Mouse (Mus musculus) kidney, adult 2 months (tissue): ENCODE measurements at regions not wholly inside any gene's neighbourhood (a gene's known extent, or its start where the extent isn't known, plus 50 kb on each side); places are given as distances from the start of the nearest gene placed in this dataset.
A peak's percentile ranks its signal among the peaks of the same experiment; 100 is the strongest.

Experiments used
- DNase-seq: peaks from one replicate; pipeline ENCODE4 v3.0.0; 2021
- H3K27ac ChIP-seq: fragments of 200-500 bp; 2 replicates; pipeline ENCODE4 v1.5.1; 2012; ENCODE audit warnings: low read depth, low read length, control low read depth, inconsistent platforms; ENCODE audit not compliant: insufficient read depth
- H3K27me3 ChIP-seq: fragments of 200-500 bp; replicated peaks from 2 replicates; pipeline ENCODE4 v1.6.1; 2012; ENCODE audit warnings: mild to moderate bottlenecking, moderate library complexity, low read length, inconsistent platforms; ENCODE audit not compliant: control insufficient read depth, insufficient read depth
- H3K36me3 ChIP-seq: fragments of 200-500 bp; 2 replicates; pipeline ENCODE4 v1.6.1; 2012; ENCODE audit warnings: mild to moderate bottlenecking, moderate library complexity, low read length, inconsistent platforms; ENCODE audit not compliant: control insufficient read depth, insufficient read depth
- H3K4me1 ChIP-seq: fragments of 200-500 bp; 2 replicates; pipeline ENCODE4 v1.6.1; 2011; ENCODE audit warnings: low read length; ENCODE audit not compliant: control insufficient read depth, insufficient read depth
- H3K4me3 ChIP-seq: fragments of 200-500 bp; 2 replicates; pipeline ENCODE4 v1.5.1; 2011; ENCODE audit warnings: mild to moderate bottlenecking, low read depth, low read length, control low read depth; ENCODE audit not compliant: insufficient read depth
- CTCF ChIP-seq: fragments of 200-500 bp; conservative IDR thresholded peaks from 2 replicates; pipeline ENCODE4 v1.5.1; 2011; ENCODE audit warnings: low read depth, mild to moderate bottlenecking, control low read depth, low read length, moderate library complexity, mixed read lengths; ENCODE audit not compliant: insufficient read depth, insufficient read length
- POLR2A ChIP-seq: fragments of 200-500 bp; IDR thresholded peaks from one replicate; pipeline ENCODE4 v1.6.1; 2011; ENCODE audit warnings: low read depth, low read length, control low read depth
- WGBS: fragments of 180-500 bp; shearing (Covaris S2); methylation state at CpG from one replicate; pipeline ENCODE4 v1.1.7; 2018; 5-methylcytosine and 5-hydroxymethylcytosine counted together

- no peak for DNase-seq
- Histone ChIP-seq H3K27me3 (no peaks in the 10 kb centered on the region), H3K27ac (no peak overlapping the region), H3K4me3 (no peak overlapping the region), H3K36me3 (no peaks in the 10 kb centered on the region), H3K4me1 (0 out of 2 replicates have a peak, but pooled peaks cover 3% of the 10 kb centered on the region)
- 30% methylated on average over 3 of the region's 3 CpGs for WGBS
- TF ChIP-seq POLR2A (no peak), CTCF (no peak)
Observed at GRCm38 (mm10) chr6:64797600-64797999, 68.7 kb downstream of the Atoh1 start.

GRCm38 (mm10) chr6:64798804-64799203 lies 69.9 kb downstream of the Atoh1 start:
- DNase-seq, result no peak
- TF ChIP-seq POLR2A (no peak), CTCF (no peak)
- 50% methylated on average over 5 of the region's 5 CpGs for WGBS

DNA sequence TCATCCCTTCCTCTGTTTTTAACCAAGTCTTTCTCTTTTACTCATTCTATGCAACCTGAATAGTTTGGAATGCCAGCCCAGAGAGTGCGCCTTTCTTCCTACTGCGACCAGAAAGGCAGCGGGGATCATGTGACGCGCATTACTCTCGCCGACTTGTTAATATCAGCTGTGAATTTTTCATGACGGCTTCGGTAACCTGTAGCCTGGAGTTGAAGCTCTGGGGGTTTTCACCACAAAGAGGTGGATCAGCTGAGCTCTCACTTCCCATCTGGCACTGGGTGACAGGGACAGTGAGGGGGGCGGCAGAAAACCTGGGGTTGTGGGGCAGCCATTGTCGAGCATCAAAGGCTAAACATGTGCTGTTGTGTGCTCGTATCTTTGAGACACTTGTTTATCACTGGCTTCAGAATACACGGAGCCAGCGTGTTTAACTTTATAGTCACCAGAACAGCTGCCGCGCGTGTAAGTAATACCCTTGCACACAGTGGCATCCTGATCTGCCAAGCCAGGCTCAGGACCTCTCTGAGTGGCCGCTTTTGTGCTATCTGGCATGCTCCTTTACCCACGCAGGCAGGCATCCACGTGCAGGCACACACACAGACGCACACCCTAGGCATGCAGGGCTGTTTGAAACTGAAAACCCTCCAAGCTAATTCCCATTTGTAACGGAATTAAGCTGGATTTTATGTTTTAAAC lies 70.5 kb downstream of the Atoh1 start:
- no peak for DNase-seq
- H3K4me3 ChIP-seq, result peak overlapping the region; percentile 11; the same call in 1 of the 2 replicates

More at GRCm38 (mm10) chr6:64798804-64799203, 69.9 kb downstream of the Atoh1 start:
- Histone ChIP-seq H3K4me3 (no peak overlapping the region), H3K27ac (no peak overlapping the region), H3K36me3 (no peaks in the 10 kb centered on the region), H3K27me3 (no peaks in the 10 kb centered on the region), H3K4me1 (0 out of 2 replicates have a peak, but pooled peaks cover 3% of the 10 kb centered on the region)

DNA sequence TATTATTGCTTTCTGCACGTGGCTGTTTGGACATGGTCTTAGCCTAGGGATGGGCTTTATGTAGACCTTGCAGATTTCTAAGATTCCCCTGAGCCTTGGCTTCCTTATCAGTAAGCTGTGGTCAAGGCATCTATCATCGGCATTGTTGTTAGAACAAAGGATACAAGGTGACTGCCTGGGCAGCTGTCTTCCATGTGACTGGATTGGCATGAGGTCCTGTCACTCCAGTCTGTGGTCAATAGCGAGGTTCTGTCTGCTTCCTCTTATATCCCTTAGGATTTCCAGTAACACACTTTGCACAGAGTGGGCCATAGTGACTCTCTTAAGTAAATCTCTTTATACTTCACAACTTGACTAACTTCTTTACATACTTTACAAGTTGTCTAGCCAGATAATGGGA lies 72.0 kb downstream of the Atoh1 start:
- 66% methylated on average over 3 of the region's 3 CpGs for WGBS
- DNase-seq, result no peak
- no peaks in the 10 kb centered on the region for H3K27me3 ChIP-seq
- no peak overlapping the region for H3K4me3 ChIP-seq
- H3K36me3 ChIP-seq, result no peaks in the 10 kb centered on the region
- 0 out of 2 replicates have a peak, but pooled peaks cover 3% of the 10 kb centered on the region for H3K4me1 ChIP-seq
- H3K27ac ChIP-seq, result no peak overlapping the region
- TF ChIP-seq CTCF (no peak), POLR2A (no peak)

More for the DNA sequence above, 70.5 kb downstream of the Atoh1 start:
- no peak overlapping the region for H3K27ac ChIP-seq
- 0 out of 2 replicates have a peak, but pooled peaks cover 3% of the 10 kb centered on the region for H3K4me1 ChIP-seq
- no peaks in the 10 kb centered on the region for H3K36me3 ChIP-seq
- no peaks in the 10 kb centered on the region for H3K27me3 ChIP-seq
- 5% methylated on average over 22 of the region's 22 CpGs for WGBS
- TF ChIP-seq CTCF, result no peak
- no peak for TF ChIP-seq POLR2A

DNA sequence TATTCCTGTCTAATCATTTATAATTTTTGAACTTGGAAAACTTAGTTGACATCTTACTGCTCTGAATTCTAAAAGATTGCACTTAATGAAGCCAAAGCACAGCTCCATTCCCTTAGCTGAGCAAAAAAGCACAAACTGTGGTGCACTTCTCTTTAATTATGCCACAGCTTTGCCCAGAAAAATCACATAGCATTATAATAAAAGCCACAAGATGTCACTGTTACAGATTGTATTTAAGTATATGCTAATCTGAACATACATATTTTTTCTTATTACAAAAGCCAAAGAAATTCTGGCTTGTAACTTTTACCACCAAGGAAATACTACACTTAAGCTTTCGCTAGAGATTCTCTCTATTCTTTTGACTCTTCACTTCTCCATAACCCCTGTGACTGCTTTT lies 86.2 kb downstream of the Atoh1 start:
- 95% methylated on average over 1 of the region's 1 CpGs for WGBS

GRCm38 (mm10) chr6:64849097-64849648 lies 120.2 kb downstream of the Atoh1 start:
- Histone ChIP-seq H3K27me3 (no peaks in the 10 kb centered on the region), H3K4me1 (no peaks in the 10 kb centered on the region), H3K27ac (no peak overlapping the region), H3K36me3 (no peaks in the 10 kb centered on the region), H3K4me3 (no peak overlapping the region)
- no peak for TF ChIP-seq CTCF
- TF ChIP-seq POLR2A, result no peak
- 73% methylated on average over 4 of the region's 4 CpGs for WGBS
- DNase-seq, result no peak

More for the DNA sequence above, 86.2 kb downstream of the Atoh1 start:
- DNase-seq, result no peak
- TF ChIP-seq CTCF, result no peak
- no peak for TF ChIP-seq POLR2A
- Histone ChIP-seq H3K27ac (no peak overlapping the region), H3K36me3 (no peaks in the 10 kb centered on the region), H3K4me3 (no peak overlapping the region), H3K27me3 (no peaks in the 10 kb centered on the region), H3K4me1 (no peaks in the 10 kb centered on the region)

DNA sequence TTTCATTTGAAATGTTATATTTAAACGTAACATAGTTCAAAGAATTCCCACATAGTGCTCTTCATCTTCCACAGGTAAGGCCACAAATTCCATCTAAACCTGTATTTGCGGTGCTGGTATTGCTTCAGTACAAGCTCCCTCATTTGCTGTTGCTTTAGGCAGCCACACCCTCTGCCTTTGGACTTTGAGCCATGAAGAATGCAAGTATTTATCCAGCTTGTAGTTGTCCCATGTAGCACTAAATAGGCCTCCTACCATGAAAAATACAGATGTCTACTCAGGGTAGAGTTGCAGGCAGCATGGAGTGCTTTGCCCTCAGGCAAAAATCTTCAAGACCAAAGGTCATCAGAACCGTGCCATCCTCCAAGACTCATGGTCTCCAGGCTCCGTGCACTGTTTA lies 134.0 kb downstream of the Atoh1 start:
- no peaks in the 10 kb centered on the region for H3K27me3 ChIP-seq
- DNase-seq, result no peak
- no peaks in the 10 kb centered on the region for H3K36me3 ChIP-seq
- no peak overlapping the region for H3K27ac ChIP-seq
- WGBS, result 71% methylated on average over 4 of the region's 4 CpGs
- no peak overlapping the region for H3K4me3 ChIP-seq
- no peaks in the 10 kb centered on the region for H3K4me1 ChIP-seq
- TF ChIP-seq CTCF (no peak), POLR2A (no peak)
